Mouse (Mus musculus): Measurements from ENCODE around the gene Tmem205. TPM values are rescaled to one million over a fixed set of nuclear protein-coding genes. Genes with fewer than 3 reads are reported as not detected.

Tmem205 gene
- polyA plus RNA-seq, 1 experiment from 2014 or later, result 54.0 TPM

GRCm38 (mm10) chr9:21917493-21918034 lies 9.8 kb downstream of the Tmem205 start:
- Histone ChIP-seq H3K4me3 (ENCODE audit: low read length) (peak overlapping the region; percentile 66), H3K4me1 (ENCODE audit: control insufficient read depth, insufficient read depth, low read length) (no peaks in the 10 kb centered on the region), H3K36me3 (ENCODE audit: control insufficient read depth, insufficient read depth, low read length) (no peaks in the 10 kb centered on the region), H3K9me3 (ENCODE audit: control insufficient read depth, low read length) (no peaks in the 10 kb centered on the region), H3K4me2 (replicated peaks; ENCODE audit: low read depth, low read length) (peak overlapping the region; percentile 98), H3K27me3 (ENCODE audit: control insufficient read depth, insufficient read depth, low read length) (peaks cover 4% of the 10 kb centered on the region; the same call in 1 of the 2 replicates), H3K9ac (ENCODE audit: low read depth, low read length) (peak overlapping the region; percentile 67), H3K27ac (ENCODE audit: low read depth, low read length) (no peak overlapping the region)
- ATAC-seq (ENCODE audit: low FRiP score, low TSS enrichment), result peak; percentile 72; the same call in 1 of the 2 replicates
- 3% methylated on average over 34 of the region's 35 CpGs for WGBS

GRCm38 (mm10) chr9:21916851-21917492 lies 10.4 kb downstream of the Tmem205 start:
- Histone ChIP-seq H3K27ac (ENCODE audit: low read depth, low read length) (no peak overlapping the region), H3K27me3 (ENCODE audit: control insufficient read depth, insufficient read depth, low read length) (peaks cover 4% of the 10 kb centered on the region; the same call in 1 of the 2 replicates), H3K9me3 (ENCODE audit: control insufficient read depth, low read length) (no peaks in the 10 kb centered on the region), H3K4me3 (ENCODE audit: low read length) (peak overlapping the region; percentile 66; the same call in 1 of the 2 replicates), H3K4me1 (ENCODE audit: control insufficient read depth, insufficient read depth, low read length) (no peaks in the 10 kb centered on the region), H3K36me3 (ENCODE audit: control insufficient read depth, insufficient read depth, low read length) (no peaks in the 10 kb centered on the region), H3K9ac (ENCODE audit: low read depth, low read length) (no peak overlapping the region), H3K4me2 (replicated peaks; ENCODE audit: low read depth, low read length) (peak overlapping the region; percentile 98)
- WGBS, result 62% methylated on average over 3 of the region's 3 CpGs
- no peak for ATAC-seq (ENCODE audit: low FRiP score, low TSS enrichment)

GRCm38 (mm10) chr9:21909474-21910223 lies 17.7 kb downstream of the Tmem205 start:
- 76% methylated on average over 10 of the region's 10 CpGs for WGBS
- Histone ChIP-seq H3K36me3 (ENCODE audit: control insufficient read depth, insufficient read depth, low read length) (no peaks in the 10 kb centered on the region), H3K4me1 (ENCODE audit: control insufficient read depth, insufficient read depth, low read length) (no peaks in the 10 kb centered on the region)

GRCm38 (mm10) chr9:21908216-21908615 lies 19.1 kb downstream of the Tmem205 start:
- Histone ChIP-seq H3K36me3 (ENCODE audit: control insufficient read depth, insufficient read depth, low read length) (no peaks in the 10 kb centered on the region), H3K4me1 (ENCODE audit: control insufficient read depth, insufficient read depth, low read length) (no peaks in the 10 kb centered on the region), H3K9ac (ENCODE audit: low read depth, low read length) (no peak overlapping the region), H3K9me3 (ENCODE audit: control insufficient read depth, low read length) (no peaks in the 10 kb centered on the region), H3K27me3 (ENCODE audit: control insufficient read depth, insufficient read depth, low read length) (no peaks in the 10 kb centered on the region; the same call in 1 of the 2 replicates), H3K4me2 (replicated peaks; ENCODE audit: low read depth, low read length) (no peak overlapping the region), H3K4me3 (ENCODE audit: low read length) (no peak overlapping the region), H3K27ac (ENCODE audit: low read depth, low read length) (no peak overlapping the region)
- 80% methylated on average over 11 of the region's 11 CpGs for WGBS
- no peak for ATAC-seq (ENCODE audit: low FRiP score, low TSS enrichment)

More at GRCm38 (mm10) chr9:21909474-21910223, 17.7 kb downstream of the Tmem205 start:
- H3K27me3 ChIP-seq (ENCODE audit: control insufficient read depth, insufficient read depth, low read length), result no peaks in the 10 kb centered on the region
- H3K9me3 ChIP-seq (ENCODE audit: control insufficient read depth, low read length), result no peaks in the 10 kb centered on the region
- H3K4me2 ChIP-seq (replicated peaks; ENCODE audit: low read depth, low read length), result no peak overlapping the region
- no peak for ATAC-seq (ENCODE audit: low FRiP score, low TSS enrichment)
- H3K4me3 ChIP-seq (ENCODE audit: low read length), result no peak overlapping the region
- H3K9ac ChIP-seq (ENCODE audit: low read depth, low read length), result no peak overlapping the region
- H3K27ac ChIP-seq (ENCODE audit: low read depth, low read length), result no peak overlapping the region

- Histone ChIP-seq H3K27me3 (ENCODE audit: control insufficient read depth, insufficient read depth, low read length) (peaks cover 2% of the 10 kb centered on the region; the same call in 1 of the 2 replicates), H3K4me1 (ENCODE audit: control insufficient read depth, insufficient read depth, low read length) (no peaks in the 10 kb centered on the region), H3K4me3 (ENCODE audit: low read length) (no peak overlapping the region), H3K36me3 (ENCODE audit: control insufficient read depth, insufficient read depth, low read length) (no peaks in the 10 kb centered on the region), H3K4me2 (replicated peaks; ENCODE audit: low read depth, low read length) (no peak overlapping the region), H3K9ac (ENCODE audit: low read depth, low read length) (no peak overlapping the region), H3K9me3 (ENCODE audit: control insufficient read depth, low read length) (no peaks in the 10 kb centered on the region), H3K27ac (ENCODE audit: low read depth, low read length) (no peak overlapping the region)
- WGBS, result 84% methylated on average over 4 of the region's 4 CpGs
- no peak for ATAC-seq (ENCODE audit: low FRiP score, low TSS enrichment)
Measured at GRCm38 (mm10) chr9:21904031-21904430, 23.3 kb downstream of the Tmem205 start.

GRCm38 (mm10) chr9:21901223-21901820 lies 26.0 kb downstream of the Tmem205 start:
- WGBS, result 16% methylated on average over 10 of the region's 10 CpGs
- Histone ChIP-seq H3K4me1 (ENCODE audit: control insufficient read depth, insufficient read depth, low read length) (no peaks in the 10 kb centered on the region), H3K27me3 (ENCODE audit: control insufficient read depth, insufficient read depth, low read length) (peaks cover 2% of the 10 kb centered on the region; the same call in 1 of the 2 replicates), H3K4me3 (ENCODE audit: low read length) (peak overlapping the region; percentile 40), H3K36me3 (ENCODE audit: control insufficient read depth, insufficient read depth, low read length) (no peaks in the 10 kb centered on the region), H3K4me2 (replicated peaks; ENCODE audit: low read depth, low read length) (peak overlapping the region; percentile 41), H3K9ac (ENCODE audit: low read depth, low read length) (no peak overlapping the region; the same call in 1 of the 2 replicates), H3K27ac (ENCODE audit: low read depth, low read length) (no peak overlapping the region), H3K9me3 (ENCODE audit: control insufficient read depth, low read length) (no peaks in the 10 kb centered on the region)
- ATAC-seq (ENCODE audit: low FRiP score, low TSS enrichment), result peak; percentile 88

- no peak for ATAC-seq (ENCODE audit: low FRiP score, low TSS enrichment)
- H3K4me2 ChIP-seq (replicated peaks; ENCODE audit: low read depth, low read length), result no peak overlapping the region
- no peaks in the 10 kb centered on the region for H3K4me1 ChIP-seq (ENCODE audit: control insufficient read depth, insufficient read depth, low read length)
- no peak overlapping the region for H3K9ac ChIP-seq (ENCODE audit: low read depth, low read length)
- no peaks in the 10 kb centered on the region for H3K27me3 ChIP-seq (ENCODE audit: control insufficient read depth, insufficient read depth, low read length)
- no peaks in the 10 kb centered on the region for H3K9me3 ChIP-seq (ENCODE audit: control insufficient read depth, low read length)
- WGBS, result 64% methylated on average over 3 of the region's 3 CpGs
- H3K27ac ChIP-seq (ENCODE audit: low read depth, low read length), result no peak overlapping the region
- no peaks in the 10 kb centered on the region for H3K36me3 ChIP-seq (ENCODE audit: control insufficient read depth, insufficient read depth, low read length)
- no peak overlapping the region for H3K4me3 ChIP-seq (ENCODE audit: low read length)
Measured at GRCm38 (mm10) chr9:21889229-21889628, 38.1 kb downstream of the Tmem205 start.

- no peak overlapping the region for H3K27ac ChIP-seq (ENCODE audit: low read depth, low read length)
- no peak overlapping the region for H3K9ac ChIP-seq (ENCODE audit: low read depth, low read length)
- ATAC-seq (ENCODE audit: low FRiP score, low TSS enrichment), result no peak
- no peaks in the 10 kb centered on the region for H3K4me1 ChIP-seq (ENCODE audit: control insufficient read depth, insufficient read depth, low read length)
- H3K4me2 ChIP-seq (replicated peaks; ENCODE audit: low read depth, low read length), result no peak overlapping the region
- no peak overlapping the region for H3K4me3 ChIP-seq (ENCODE audit: low read length)
- H3K27me3 ChIP-seq (ENCODE audit: control insufficient read depth, insufficient read depth, low read length), result no peaks in the 10 kb centered on the region
- WGBS, result 51% methylated on average over 3 of the region's 3 CpGs
- no peaks in the 10 kb centered on the region for H3K36me3 ChIP-seq (ENCODE audit: control insufficient read depth, insufficient read depth, low read length)
- no peaks in the 10 kb centered on the region for H3K9me3 ChIP-seq (ENCODE audit: control insufficient read depth, low read length)
Measured at GRCm38 (mm10) chr9:21876601-21877000, 50.8 kb downstream of the Tmem205 start.

Measured in kidney, embryonic 14.5 days (tissue).